Mouse (Mus musculus): ENCODE measurements around the gene Zswim4. TPM values are rescaled to one million over a fixed set of nuclear protein-coding genes. Genes with fewer than 3 reads are reported as not detected.

The Zswim4 gene
- polyA plus RNA-seq, 1 experiment from 2014 or later, result 18.5 TPM

DNA sequence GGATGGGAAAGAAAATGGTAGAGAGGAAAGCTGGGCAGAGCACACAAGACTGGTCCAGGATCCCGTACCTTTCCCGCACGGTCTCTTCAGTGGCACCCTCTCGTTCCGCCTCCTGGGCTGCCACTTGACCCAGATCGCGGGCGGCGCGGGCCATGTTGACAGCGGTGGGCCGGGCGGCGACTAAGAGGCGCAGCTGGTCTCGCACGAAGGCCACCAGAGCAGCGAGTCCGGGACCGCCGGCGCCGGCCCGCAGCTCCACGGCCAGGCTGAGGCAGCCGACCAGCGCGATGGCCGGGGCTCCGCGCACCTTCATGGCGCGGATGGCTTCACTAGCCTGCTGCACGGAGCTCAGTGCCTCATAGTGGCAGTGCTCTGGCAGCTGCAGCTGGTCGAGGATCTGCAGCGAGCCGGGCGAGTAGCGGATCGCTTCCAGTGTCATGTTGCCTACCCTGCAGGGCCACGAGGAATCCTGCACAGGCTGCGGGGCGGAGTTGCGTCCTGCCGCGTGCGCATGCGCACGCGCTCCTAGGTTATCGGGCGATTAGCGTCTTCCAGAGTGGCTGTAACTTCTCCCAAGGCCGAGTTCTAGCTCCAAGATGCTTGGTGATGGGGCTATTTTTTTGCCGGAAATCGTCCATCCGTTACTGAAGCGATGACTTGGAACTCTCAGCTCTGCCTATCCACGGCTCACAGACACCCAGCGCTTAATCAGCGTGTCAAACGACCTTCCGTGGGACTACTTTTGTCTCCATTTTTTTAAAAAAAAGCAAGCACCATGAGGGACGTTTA lies 20.2 kb upstream of the Zswim4 start, which contains the start of gene Mri1:
Gene Mri1, minus strand, starts transcription at position 505 of the 789 bp plus-strand sequence.
- Histone ChIP-seq H3K36me3 (ENCODE audit: insufficient read depth, low read length) (peaks cover 69% of the 10 kb centered on the region), H3K4me2 (replicated peaks; ENCODE audit: low read depth, low read length) (peak within 1 kb of the TSS; percentile 97), H3K9ac (replicated peaks; ENCODE audit: low read length) (peak within 1 kb of the TSS; percentile 84), H3K27me3 (ENCODE audit: insufficient read depth, low read length) (no peaks in the 10 kb centered on the region), H3K4me1 (ENCODE audit: insufficient read depth, low read length) (peaks cover 15% of the 10 kb centered on the region), H3K9me3 (ENCODE audit: low read length) (no peaks in the 10 kb centered on the region), H3K4me3 (ENCODE audit: low read length) (peak within 1 kb of the TSS; percentile 86), H3K27ac (ENCODE audit: low read length) (peak within 1 kb of the TSS; percentile 95)
- under 1% methylated on average over 64 of the region's 64 CpGs for WGBS
- peak; percentile 90 for ATAC-seq (ENCODE audit: low FRiP score, low TSS enrichment)

DNA sequence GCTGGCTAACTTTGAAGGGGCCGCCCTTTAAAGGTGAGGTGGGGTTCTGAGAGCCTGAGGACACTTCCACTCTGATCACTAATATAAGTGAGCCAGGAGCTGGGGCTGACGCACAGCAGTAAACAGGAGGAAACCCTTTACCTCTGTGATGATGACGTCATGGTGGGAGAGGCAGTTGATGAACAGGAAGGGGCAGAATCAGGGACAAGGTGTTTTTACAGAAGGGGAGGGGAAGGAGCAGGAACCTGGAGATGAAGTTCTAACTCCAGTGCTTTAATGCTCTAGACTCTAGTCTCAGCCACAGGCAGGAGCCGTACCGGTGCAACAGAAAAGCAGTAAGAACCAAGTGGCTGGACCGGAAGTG lies 19.6 kb upstream of the Zswim4 start:
- Histone ChIP-seq H3K9ac (replicated peaks; ENCODE audit: low read length) (peak overlapping the region; percentile 84), H3K9me3 (ENCODE audit: low read length) (no peaks in the 10 kb centered on the region), H3K27ac (ENCODE audit: low read length) (peak overlapping the region; percentile 95), H3K4me2 (replicated peaks; ENCODE audit: low read depth, low read length) (peak overlapping the region; percentile 97), H3K27me3 (ENCODE audit: insufficient read depth, low read length) (no peaks in the 10 kb centered on the region), H3K4me1 (ENCODE audit: insufficient read depth, low read length) (peaks cover 15% of the 10 kb centered on the region), H3K4me3 (ENCODE audit: low read length) (peak overlapping the region; percentile 86), H3K36me3 (ENCODE audit: insufficient read depth, low read length) (peaks cover 64% of the 10 kb centered on the region)
- ATAC-seq (ENCODE audit: low FRiP score, low TSS enrichment), result peak; percentile 39
- WGBS, result 15% methylated on average over 6 of the region's 6 CpGs

GRCm38 (mm10) chr8:84255858-84256257 lies 19.0 kb upstream of the Zswim4 start:
- whole genome bisulfite sequencing, result 93% methylated on average over 3 of the region's 3 CpGs
- peak overlapping the region; percentile 86 for H3K4me3 ChIP-seq (ENCODE audit: low read length)
- H3K9ac ChIP-seq (replicated peaks; ENCODE audit: low read length), result peak overlapping the region; percentile 84
- ATAC-seq (ENCODE audit: low FRiP score, low TSS enrichment), result no peak
- peaks cover 58% of the 10 kb centered on the region for H3K36me3 ChIP-seq (ENCODE audit: insufficient read depth, low read length)
- H3K27ac ChIP-seq (ENCODE audit: low read length), result peak overlapping the region; percentile 95; the same call in 1 of the 2 replicates
- H3K4me2 ChIP-seq (replicated peaks; ENCODE audit: low read depth, low read length), result peak overlapping the region; percentile 97
- H3K4me1 ChIP-seq (ENCODE audit: insufficient read depth, low read length), result peaks cover 15% of the 10 kb centered on the region
- H3K9me3 ChIP-seq (ENCODE audit: low read length), result no peaks in the 10 kb centered on the region
- no peaks in the 10 kb centered on the region for H3K27me3 ChIP-seq (ENCODE audit: insufficient read depth, low read length)

DNA sequence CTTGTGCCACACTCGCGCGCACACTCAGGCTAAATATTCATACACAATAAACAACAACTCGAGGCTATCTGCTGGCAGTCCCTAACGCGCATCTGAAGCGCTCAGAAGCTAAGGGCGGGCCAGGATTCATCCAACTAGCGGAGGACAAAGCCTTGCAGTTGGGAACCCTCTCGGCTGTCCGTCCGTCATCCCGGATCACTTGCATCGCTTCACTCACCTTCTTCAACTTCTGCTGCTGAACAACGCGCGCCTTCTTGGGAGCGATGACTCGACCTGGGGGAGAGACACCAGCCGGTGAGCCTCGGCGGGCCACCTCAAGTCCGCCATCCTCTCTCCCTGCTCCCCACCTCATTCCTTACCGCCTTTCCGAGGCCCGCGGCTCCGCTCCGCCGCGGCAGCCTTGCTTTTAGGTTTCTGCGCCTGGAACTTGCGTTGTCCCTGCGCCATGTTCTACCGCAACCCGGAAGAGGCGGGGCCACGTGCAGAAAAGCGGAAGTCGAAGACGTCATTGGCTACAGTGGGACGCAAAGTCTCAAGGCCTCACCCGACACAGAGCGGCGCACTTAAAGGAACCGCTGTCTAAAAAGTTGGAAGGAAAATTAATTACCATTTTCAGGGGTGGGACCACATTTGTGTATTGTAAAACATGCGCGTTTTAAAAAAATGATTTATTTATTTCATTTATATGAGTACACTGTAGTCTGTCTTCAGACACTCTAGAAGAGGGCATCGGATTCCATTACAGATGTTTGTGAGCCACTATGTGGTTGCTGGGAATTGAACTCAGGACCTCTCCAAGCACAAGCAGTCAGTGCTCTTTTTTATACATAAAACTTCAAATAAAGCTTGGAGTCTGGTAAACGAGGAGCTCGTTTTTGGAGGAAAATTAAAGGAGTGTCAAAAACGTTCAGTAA lies 12.7 kb upstream of the Zswim4 start, which contains the start of gene D8Ertd738e:
Gene D8Ertd738e, minus strand, starts transcription at position 463 of the 914 bp plus-strand sequence.
- peak within 1 kb of the TSS; percentile 83 for H3K27ac ChIP-seq (ENCODE audit: low read length)
- H3K9me3 ChIP-seq (ENCODE audit: low read length), result no peaks in the 10 kb centered on the region
- no peaks in the 10 kb centered on the region for H3K27me3 ChIP-seq (ENCODE audit: insufficient read depth, low read length)
- H3K4me2 ChIP-seq (replicated peaks; ENCODE audit: low read depth, low read length), result peak within 1 kb of the TSS; percentile 63
- H3K4me1 ChIP-seq (ENCODE audit: insufficient read depth, low read length), result no peaks in the 10 kb centered on the region
- 4% methylated on average over 52 of the region's 52 CpGs for WGBS
- peak; percentile 92 for ATAC-seq (ENCODE audit: low FRiP score, low TSS enrichment)
- peak within 1 kb of the TSS; percentile 93 for H3K9ac ChIP-seq (replicated peaks; ENCODE audit: low read length)
- peak within 1 kb of the TSS; percentile 84 for H3K4me3 ChIP-seq (ENCODE audit: low read length)
- H3K36me3 ChIP-seq (ENCODE audit: insufficient read depth, low read length), result peaks cover 52% of the 10 kb centered on the region

DNA sequence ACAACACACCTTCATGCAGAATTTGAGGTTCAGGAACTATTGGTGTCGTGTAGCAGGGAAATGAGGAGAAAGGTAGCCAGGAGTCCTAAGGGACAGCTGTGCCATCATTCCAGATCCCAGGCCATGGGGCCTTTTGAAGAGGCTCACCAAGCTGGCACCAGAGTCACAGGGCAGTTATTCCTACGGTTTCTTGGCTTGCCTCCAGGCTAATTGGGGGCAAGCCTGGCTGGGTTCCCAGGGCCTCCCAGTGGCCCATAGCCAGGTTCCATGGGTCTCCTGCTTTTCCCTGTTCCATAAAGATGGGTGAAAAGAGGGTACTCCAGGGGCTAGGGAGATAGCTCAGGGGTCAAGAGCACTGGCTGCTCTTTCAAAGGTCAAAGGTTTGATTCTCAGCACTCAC lies 5.0 kb upstream of the Zswim4 start:
- WGBS, result 61% methylated on average over 2 of the region's 2 CpGs
- H3K36me3 ChIP-seq (ENCODE audit: insufficient read depth, low read length), result peaks cover 29% of the 10 kb centered on the region
- H3K9ac ChIP-seq (replicated peaks; ENCODE audit: low read length), result no peak overlapping the region
- H3K27me3 ChIP-seq (ENCODE audit: insufficient read depth, low read length), result no peaks in the 10 kb centered on the region
- H3K9me3 ChIP-seq (ENCODE audit: low read length), result no peaks in the 10 kb centered on the region
- no peak overlapping the region for H3K4me2 ChIP-seq (replicated peaks; ENCODE audit: low read depth, low read length)
- no peak overlapping the region for H3K4me3 ChIP-seq (ENCODE audit: low read length)
- 0 out of 2 replicates have a peak, but pooled peaks cover 2% of the 10 kb centered on the region for H3K4me1 ChIP-seq (ENCODE audit: insufficient read depth, low read length)
- no peak for ATAC-seq (ENCODE audit: low FRiP score, low TSS enrichment)
- H3K27ac ChIP-seq (ENCODE audit: low read length), result no peak overlapping the region

GRCm38 (mm10) chr8:84241167-84241566 lies 4.3 kb upstream of the Zswim4 start:
- no peak overlapping the region for H3K9ac ChIP-seq (replicated peaks; ENCODE audit: low read length)
- 68% methylated on average over 6 of the region's 6 CpGs for WGBS

GRCm38 (mm10) chr8:84237542-84238229 lies 831 bp upstream of the Zswim4 start:
- H3K4me1 ChIP-seq (ENCODE audit: insufficient read depth, low read length), result peaks cover 16% of the 10 kb centered on the region
- ATAC-seq (ENCODE audit: low FRiP score, low TSS enrichment), result no peak
- H3K9ac ChIP-seq (replicated peaks; ENCODE audit: low read length), result peak overlapping the region; percentile 72
- no peaks in the 10 kb centered on the region; the same call in none of the 2 replicates for H3K36me3 ChIP-seq (ENCODE audit: insufficient read depth, low read length)
- H3K27ac ChIP-seq (ENCODE audit: low read length), result peak overlapping the region; percentile 87
- peak overlapping the region; percentile 74 for H3K4me2 ChIP-seq (replicated peaks; ENCODE audit: low read depth, low read length)
- H3K9me3 ChIP-seq (ENCODE audit: low read length), result no peaks in the 10 kb centered on the region
- H3K4me3 ChIP-seq (ENCODE audit: low read length), result peak overlapping the region; percentile 65
- no peaks in the 10 kb centered on the region for H3K27me3 ChIP-seq (ENCODE audit: insufficient read depth, low read length)
- 11% methylated on average over 19 of the region's 19 CpGs for WGBS

More at GRCm38 (mm10) chr8:84241167-84241566, 4.3 kb upstream of the Zswim4 start:
- Histone ChIP-seq H3K4me3 (ENCODE audit: low read length) (no peak overlapping the region), H3K27ac (ENCODE audit: low read length) (no peak overlapping the region), H3K4me2 (replicated peaks; ENCODE audit: low read depth, low read length) (no peak overlapping the region), H3K9me3 (ENCODE audit: low read length) (no peaks in the 10 kb centered on the region), H3K36me3 (ENCODE audit: insufficient read depth, low read length) (peaks cover 23% of the 10 kb centered on the region), H3K4me1 (ENCODE audit: insufficient read depth, low read length) (peaks cover 4% of the 10 kb centered on the region), H3K27me3 (ENCODE audit: insufficient read depth, low read length) (no peaks in the 10 kb centered on the region)
- no peak for ATAC-seq (ENCODE audit: low FRiP score, low TSS enrichment)

DNA sequence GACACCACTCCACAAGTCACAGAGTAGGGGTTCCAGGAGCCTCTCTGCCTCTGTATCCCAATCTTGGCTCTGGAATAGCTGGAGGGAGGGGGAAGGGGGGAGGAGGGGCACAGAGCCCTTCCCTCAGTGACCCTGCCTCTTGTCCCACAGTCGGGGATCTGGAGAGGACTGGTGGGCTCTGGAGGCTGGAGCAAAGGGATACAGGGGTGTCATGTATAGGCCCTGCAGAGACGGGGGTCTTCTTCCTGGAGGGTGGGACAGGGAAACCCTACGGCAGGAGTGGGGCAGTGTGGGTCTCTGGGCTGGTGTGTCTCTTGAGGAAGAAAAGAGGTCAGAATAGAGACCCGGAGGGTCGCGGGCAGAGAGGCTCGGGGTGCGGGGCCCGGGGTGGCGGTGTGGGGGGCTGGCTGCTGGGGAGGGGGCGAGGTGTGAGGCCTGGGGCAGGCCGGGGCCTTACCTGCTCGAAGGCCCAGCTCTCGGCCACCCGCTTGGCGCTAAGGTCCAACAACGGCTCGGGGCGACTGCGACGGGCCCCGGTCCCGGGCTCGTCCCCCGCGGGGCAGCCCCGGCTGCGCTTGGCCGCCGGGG lies 351 bp downstream of the Zswim4 start:
- under 1% methylated on average over 25 of the region's 30 CpGs for WGBS
- Histone ChIP-seq H3K9ac (replicated peaks; ENCODE audit: low read length) (peak overlapping the region; percentile 95), H3K27ac (ENCODE audit: low read length) (peak overlapping the region; percentile 68), H3K4me1 (ENCODE audit: insufficient read depth, low read length) (peaks cover 16% of the 10 kb centered on the region), H3K4me3 (ENCODE audit: low read length) (peak overlapping the region; percentile 87), H3K27me3 (ENCODE audit: insufficient read depth, low read length) (no peaks in the 10 kb centered on the region), H3K9me3 (ENCODE audit: low read length) (no peaks in the 10 kb centered on the region), H3K4me2 (replicated peaks; ENCODE audit: low read depth, low read length) (peak overlapping the region; percentile 85), H3K36me3 (ENCODE audit: insufficient read depth, low read length) (peaks cover 5% of the 10 kb centered on the region)
- peak; percentile 50 for ATAC-seq (ENCODE audit: low FRiP score, low TSS enrichment)

Measured in kidney, embryonic 16.5 days (tissue).